Mouse (Mus musculus): Measurements from ENCODE around the gene Sdc4. TPM values are rescaled to one million over a fixed set of nuclear protein-coding genes. Genes with fewer than 3 reads are reported as not detected.

Sdc4 gene
- polyA plus RNA-seq (2012; ENCODE audit: low replicate concordance), result 1.4 and 10.9 TPM in 2 replicates

GRCm38 (mm10) chr2:164443460-164444000, at the start of gene Sdc4:
TSS of gene Sdc4 (minus strand) at chr2:164443887.

GRCm38 (mm10) chr2:164485681-164486257, 42.1 kb upstream of the Sdc4 start, which contains the start of gene Dbndd2:
TSS of gene Dbndd2 (plus strand) at chr2:164486106.

GRCm38 (mm10) chr2:164473624-164474023, 29.9 kb upstream of the Sdc4 start, which contains the start of gene Trp53tg5:
TSS of gene Trp53tg5 (minus strand) at chr2:164473724.

GRCm38 (mm10) chr2:164460745-164461551, 17.3 kb upstream of the Sdc4 start, which contains the start of gene Gm20458:
TSS of gene Gm20458 (plus strand) at chr2:164460967.

GRCm38 (mm10) chr2:164456864-164457300, 13.2 kb upstream of the Sdc4 start, which contains the start of gene Sys1:
TSS of gene Sys1 (plus strand) at chr2:164456964.

GRCm38 (mm10) chr2:164405060-164405459, 38.6 kb downstream of the Sdc4 start, which contains the start of gene Matn4:
TSS of gene Matn4 (minus strand) at chr2:164405160.

GRCm38 (mm10) chr2:164402906-164403305, 40.8 kb downstream of the Sdc4 start, which contains the start of gene Rbpjl:
TSS of gene Rbpjl (plus strand) at chr2:164403141.

GRCm38 (mm10) chr2:164389020-164389419, 54.7 kb downstream of the Sdc4 start, which contains the start of gene Slpi:
TSS of gene Slpi (minus strand) at chr2:164389095.

Other genes with a start within 250 kb of the Sdc4 start
- not detected in 2 replicates for gene Wfdc15a, start 243.8 kb downstream of the Sdc4 start, polyA plus RNA-seq (2012; ENCODE audit: low replicate concordance)
- not detected in 2 replicates for gene Wfdc15b, start 222.2 kb downstream of the Sdc4 start, polyA plus RNA-seq (2012; ENCODE audit: low replicate concordance)
- gene Svs2, start 205.4 kb downstream of the Sdc4 start, polyA plus RNA-seq (2012; ENCODE audit: low replicate concordance), result not detected in 2 replicates
- not detected in 2 replicates for gene Svs3b, start 187.2 kb downstream of the Sdc4 start, polyA plus RNA-seq (2012; ENCODE audit: low replicate concordance)
- not detected in 2 replicates for gene Svs4, start 165.4 kb downstream of the Sdc4 start, polyA plus RNA-seq (2012; ENCODE audit: low replicate concordance)
- gene Svs3a, start 154.6 kb downstream of the Sdc4 start, polyA plus RNA-seq (2012; ENCODE audit: low replicate concordance), result not detected in 2 replicates
- not detected in 2 replicates for gene Svs6, start 127.1 kb downstream of the Sdc4 start, polyA plus RNA-seq (2012; ENCODE audit: low replicate concordance)
- not detected in 2 replicates for gene Svs5, start 111.1 kb downstream of the Sdc4 start, polyA plus RNA-seq (2012; ENCODE audit: low replicate concordance)
- 5.2 and 16.4 TPM in 2 replicates for gene Slpi, start 54.8 kb downstream of the Sdc4 start, polyA plus RNA-seq (2012; ENCODE audit: low replicate concordance)
- gene Rbpjl, start 40.7 kb downstream of the Sdc4 start, polyA plus RNA-seq (2012; ENCODE audit: low replicate concordance), result 0.09 and 0.25 TPM in 2 replicates
- gene Matn4, start 38.7 kb downstream of the Sdc4 start, polyA plus RNA-seq (2012; ENCODE audit: low replicate concordance), result 0.07 TPM in 1 of 2 replicates, not detected in the other
- gene Sys1, start 13.1 kb upstream of the Sdc4 start, polyA plus RNA-seq (2012; ENCODE audit: low replicate concordance), result 222 and 239 TPM in 2 replicates
- 0.17 and 0.94 TPM in 2 replicates for gene Gm20458, start 17.1 kb upstream of the Sdc4 start, polyA plus RNA-seq (2012; ENCODE audit: low replicate concordance)
- not detected in 2 replicates for gene Trp53tg5, start 29.8 kb upstream of the Sdc4 start, polyA plus RNA-seq (2012; ENCODE audit: low replicate concordance)
- 15.3 and 25.0 TPM in 2 replicates for gene Dbndd2, start 42.2 kb upstream of the Sdc4 start, polyA plus RNA-seq (2012; ENCODE audit: low replicate concordance)
- gene Pigt, start 53.6 kb upstream of the Sdc4 start, polyA plus RNA-seq (2012; ENCODE audit: low replicate concordance), result 173 and 257 TPM in 2 replicates
- gene Wfdc2, start 118.5 kb upstream of the Sdc4 start, polyA plus RNA-seq (2012; ENCODE audit: low replicate concordance), result not detected in 2 replicates
- not detected in 2 replicates for gene Spint3, start 129.6 kb upstream of the Sdc4 start, polyA plus RNA-seq (2012; ENCODE audit: low replicate concordance)
- gene Wfdc6a, start 141.6 kb upstream of the Sdc4 start, polyA plus RNA-seq (2012; ENCODE audit: low replicate concordance), result not detected in 2 replicates
- not detected in 2 replicates for gene Eppin, start 149.7 kb upstream of the Sdc4 start, polyA plus RNA-seq (2012; ENCODE audit: low replicate concordance)
- gene Wfdc6b, start 169.6 kb upstream of the Sdc4 start, polyA plus RNA-seq (2012; ENCODE audit: low replicate concordance), result not detected in 2 replicates
- gene Wfdc8, start 169.7 kb upstream of the Sdc4 start, polyA plus RNA-seq (2012; ENCODE audit: low replicate concordance), result not detected in 2 replicates
- gene Wfdc16, start 194.9 kb upstream of the Sdc4 start, polyA plus RNA-seq (2012; ENCODE audit: low replicate concordance), result not detected in 2 replicates
- not detected in 2 replicates for gene Wfdc10, start 212.2 kb upstream of the Sdc4 start, polyA plus RNA-seq (2012; ENCODE audit: low replicate concordance)
- not detected in 2 replicates for gene Wfdc9, start 212.7 kb upstream of the Sdc4 start, polyA plus RNA-seq (2012; ENCODE audit: low replicate concordance)
- not detected in 2 replicates for gene Wfdc11, start 230.2 kb upstream of the Sdc4 start, polyA plus RNA-seq (2012; ENCODE audit: low replicate concordance)
- gene Wfdc13, start 241.2 kb upstream of the Sdc4 start, polyA plus RNA-seq (2012; ENCODE audit: low replicate concordance), result not detected in 2 replicates